Mouse (Mus musculus) C2C12 (cell line): Measurements from ENCODE around the gene Stum. TPM values are rescaled to one million over a fixed set of nuclear protein-coding genes. Genes with fewer than 3 reads are reported as not detected.

ENCODE experiments used
- H3K27me3 ChIP-seq: one replicate; pipeline ENCODE4 v1.6.1; 2011; ENCODE audit not compliant: control insufficient read depth, insufficient read depth, insufficient read length
- H3K36me3 ChIP-seq: one replicate; pipeline ENCODE4 v1.6.1; 2011; ENCODE audit not compliant: control insufficient read depth, insufficient read depth
- H3K4me3 ChIP-seq: one replicate; pipeline ENCODE4 v1.5.1; 2011; ENCODE audit warnings: mild to moderate bottlenecking, control low read depth; ENCODE audit not compliant: poor library complexity, insufficient read depth, severe bottlenecking
- H3K79me2 ChIP-seq: one replicate; pipeline ENCODE4 v1.6.1; 2011; ENCODE audit not compliant: control insufficient read depth, insufficient read depth
- H3K79me3 ChIP-seq: one replicate; pipeline ENCODE4 v1.6.1; 2011; ENCODE audit warnings: low read depth, control low read depth
- H3ac ChIP-seq: one replicate; pipeline ENCODE3; 2011; ENCODE audit warnings: low read depth; ENCODE audit not compliant: control insufficient read depth, insufficient read length
- CEBPB ChIP-seq: IDR thresholded peaks from one replicate; pipeline ENCODE4 v1.6.1; 2011; ENCODE audit warnings: low read depth, mild to moderate bottlenecking, control low read depth, moderate library complexity
- CTCF ChIP-seq: IDR thresholded peaks from one replicate; pipeline ENCODE4 v1.5.1; 2011; ENCODE audit not compliant: control insufficient read depth, insufficient read depth, insufficient read length
- FOSL1 ChIP-seq: IDR thresholded peaks from one replicate; pipeline ENCODE4 v1.8.0; 2011; ENCODE audit warnings: mild to moderate bottlenecking, low read length; ENCODE audit not compliant: poor library complexity, insufficient read depth, severe bottlenecking
- MAX ChIP-seq: IDR thresholded peaks from one replicate; pipeline ENCODE4 v1.6.1; 2011; ENCODE audit warnings: mild to moderate bottlenecking, control low read depth
- MYOD1 ChIP-seq: IDR thresholded peaks from one replicate; pipeline ENCODE4 v1.6.1; 2011; ENCODE audit warnings: low read depth; ENCODE audit not compliant: control insufficient read depth, insufficient read length
- MYOG ChIP-seq: IDR thresholded peaks from one replicate; pipeline ENCODE4 v1.6.1; 2011; ENCODE audit not compliant: control insufficient read depth, insufficient read length; ENCODE audit errors: extremely low read depth
- USF1 ChIP-seq: IDR thresholded peaks from one replicate; pipeline ENCODE4 v1.6.1; 2011; ENCODE audit warnings: low read depth, mild to moderate bottlenecking, control low read depth, moderate library complexity
- polyA plus RNA-seq: library from polyadenylated mRNA; unstranded; fragments of >200 nt; fragmentation: generic; extraction: Trizol; gene quantifications from one replicate; pipeline ENCODE4 v1.2.1, GENCODE M21; 2012; ENCODE audit warnings: missing spikeins

Gene Stum
- polyA plus RNA-seq, 1 experiment = not detected

DNA sequence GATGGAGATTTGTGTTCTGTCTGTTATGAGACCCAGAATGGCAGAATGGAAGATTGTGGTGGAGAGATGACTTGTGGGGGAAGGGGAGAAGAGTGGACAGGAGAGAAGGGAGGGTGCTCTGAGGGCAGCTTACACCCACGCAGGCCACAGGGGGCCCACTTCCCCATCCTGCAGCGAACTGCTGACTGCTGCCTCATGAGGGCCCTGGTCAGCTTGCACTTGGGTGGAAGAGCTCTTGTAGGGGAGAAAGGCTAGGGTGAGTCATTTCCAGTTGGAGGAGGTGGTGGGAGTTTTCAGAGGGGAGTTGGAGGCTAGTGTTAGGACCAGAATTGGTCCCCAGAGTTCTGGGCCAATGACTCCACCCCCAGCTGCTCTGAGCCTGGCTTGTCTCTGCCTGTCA lies 66.2 kb downstream of the Stum start:
- Histone ChIP-seq H3ac (no peak overlapping the region), H3K27me3 (peaks cover 4% of the 10 kb centered on the region), H3K4me3 (no peak overlapping the region), H3K36me3 (no peaks in the 10 kb centered on the region), H3K79me2 (no peaks in the 10 kb centered on the region), H3K79me3 (no peaks in the 10 kb centered on the region)
- TF ChIP-seq FOSL1 (no peak), MAX (no peak), CEBPB (no peak), USF1 (no peak), MYOG (no peak), CTCF (no peak), MYOD1 (no peak)

DNA sequence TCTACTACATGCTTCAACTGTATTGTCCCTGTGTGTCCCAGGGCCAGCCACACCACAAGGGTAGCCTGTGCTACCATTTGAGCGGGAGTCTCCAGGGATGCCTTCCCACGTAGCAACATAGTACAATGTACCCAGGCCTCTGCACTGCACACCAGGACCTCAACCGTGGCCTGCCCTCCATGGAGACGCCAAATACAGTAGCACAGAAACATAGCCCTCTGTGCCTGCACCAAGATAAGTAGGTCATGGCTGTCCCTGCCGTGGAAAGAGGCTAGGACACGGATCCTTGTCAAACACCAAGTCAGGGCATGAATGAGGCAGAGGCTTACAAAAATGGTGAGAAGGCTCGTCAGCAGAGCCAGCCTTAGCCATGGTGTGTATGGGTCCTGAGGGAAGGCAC lies 67.5 kb downstream of the Stum start:
- Histone ChIP-seq H3ac (no peak overlapping the region), H3K4me3 (no peak overlapping the region), H3K36me3 (no peaks in the 10 kb centered on the region), H3K79me2 (no peaks in the 10 kb centered on the region), H3K27me3 (peaks cover 4% of the 10 kb centered on the region), H3K79me3 (no peaks in the 10 kb centered on the region)
- no peak for TF ChIP-seq MYOD1
- TF ChIP-seq USF1 = no peak
- no peak for TF ChIP-seq MYOG
- TF ChIP-seq MAX = no peak
- no peak for TF ChIP-seq FOSL1
- no peak for TF ChIP-seq CTCF
- TF ChIP-seq CEBPB = no peak

DNA sequence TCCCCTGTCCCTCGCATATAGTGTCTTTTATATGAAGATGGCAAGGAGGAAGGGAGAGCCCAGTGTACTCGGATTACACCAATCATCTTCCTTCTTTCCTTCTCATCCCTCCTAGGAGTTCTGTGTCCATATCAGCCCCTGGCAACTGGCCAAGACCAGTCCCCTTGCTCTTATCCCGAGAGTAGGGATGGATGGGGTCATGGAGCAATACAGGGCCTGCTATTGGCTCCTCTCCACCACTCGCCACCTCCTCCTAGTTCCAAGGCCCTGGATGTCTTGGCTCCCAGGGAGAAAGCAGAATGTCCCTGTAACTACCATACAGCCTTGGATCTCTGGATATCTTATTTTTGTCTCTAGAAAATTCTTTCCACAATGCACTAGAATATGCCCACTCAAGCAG lies 68.2 kb downstream of the Stum start:
- no peak overlapping the region for H3ac ChIP-seq
- TF ChIP-seq MYOD1 (no peak), FOSL1 (no peak), MAX (no peak), CEBPB (no peak), CTCF (no peak), MYOG (no peak), USF1 (no peak)
- no peak overlapping the region for H3K4me3 ChIP-seq
- no peaks in the 10 kb centered on the region for H3K79me2 ChIP-seq
- H3K79me3 ChIP-seq = no peaks in the 10 kb centered on the region
- H3K27me3 ChIP-seq = peaks cover 4% of the 10 kb centered on the region
- no peaks in the 10 kb centered on the region for H3K36me3 ChIP-seq

DNA sequence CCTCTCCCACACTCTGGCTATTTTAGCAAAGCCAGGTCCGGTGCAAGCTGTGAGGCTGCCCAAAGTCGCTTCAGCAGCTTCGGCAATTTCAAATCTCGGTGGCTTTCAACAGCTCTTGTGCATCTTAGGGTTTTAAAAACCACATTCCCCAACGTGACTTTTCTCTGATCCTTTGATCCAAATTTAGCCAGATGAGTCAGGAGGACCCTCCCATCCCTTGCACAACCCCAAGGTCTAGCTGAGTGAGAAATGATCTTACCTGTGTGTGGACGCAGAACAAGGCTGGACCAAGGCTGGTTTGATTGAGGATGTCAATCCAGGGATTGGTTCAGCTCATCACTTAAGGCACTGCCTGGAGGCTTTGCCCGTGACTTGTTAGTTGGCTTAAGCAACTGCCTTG lies 73.0 kb downstream of the Stum start:
- no peaks in the 10 kb centered on the region for H3K36me3 ChIP-seq
- no peak overlapping the region for H3ac ChIP-seq
- peaks cover 4% of the 10 kb centered on the region for H3K27me3 ChIP-seq
- no peak overlapping the region for H3K4me3 ChIP-seq
- TF ChIP-seq USF1 (no peak), MYOD1 (no peak), MYOG (no peak)
- no peaks in the 10 kb centered on the region for H3K79me3 ChIP-seq
- no peaks in the 10 kb centered on the region for H3K79me2 ChIP-seq

DNA sequence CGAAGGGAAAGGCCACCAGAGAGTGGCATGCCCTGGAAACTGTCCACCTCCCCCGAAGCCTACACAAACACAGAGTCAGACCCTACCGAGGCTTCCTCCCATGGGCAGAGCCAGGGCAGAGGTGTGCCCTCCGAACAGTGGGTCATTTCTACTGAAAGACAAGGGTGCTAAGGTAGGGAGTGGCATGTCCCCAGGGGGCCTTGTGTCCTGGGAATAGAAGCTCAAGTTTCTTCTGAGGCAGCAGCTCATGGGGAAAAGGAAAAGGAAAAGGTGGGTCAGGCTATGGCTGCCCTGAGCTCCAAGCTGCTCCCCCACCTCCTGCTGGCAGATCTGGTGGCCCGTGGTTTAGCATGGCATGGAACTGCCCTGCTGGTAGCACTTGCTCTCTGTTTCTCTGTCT lies 73.5 kb downstream of the Stum start:
- H3K79me2 ChIP-seq = no peaks in the 10 kb centered on the region
- no peak for TF ChIP-seq MYOD1
- TF ChIP-seq FOSL1 = no peak
- no peak for TF ChIP-seq MYOG
- no peak for TF ChIP-seq CTCF
- no peak for TF ChIP-seq USF1
- TF ChIP-seq CEBPB = no peak
- no peak for TF ChIP-seq MAX
- H3ac ChIP-seq = no peak overlapping the region
- H3K36me3 ChIP-seq = no peaks in the 10 kb centered on the region
- no peak overlapping the region for H3K4me3 ChIP-seq
- H3K27me3 ChIP-seq = peaks cover 4% of the 10 kb centered on the region
- no peaks in the 10 kb centered on the region for H3K79me3 ChIP-seq

DNA sequence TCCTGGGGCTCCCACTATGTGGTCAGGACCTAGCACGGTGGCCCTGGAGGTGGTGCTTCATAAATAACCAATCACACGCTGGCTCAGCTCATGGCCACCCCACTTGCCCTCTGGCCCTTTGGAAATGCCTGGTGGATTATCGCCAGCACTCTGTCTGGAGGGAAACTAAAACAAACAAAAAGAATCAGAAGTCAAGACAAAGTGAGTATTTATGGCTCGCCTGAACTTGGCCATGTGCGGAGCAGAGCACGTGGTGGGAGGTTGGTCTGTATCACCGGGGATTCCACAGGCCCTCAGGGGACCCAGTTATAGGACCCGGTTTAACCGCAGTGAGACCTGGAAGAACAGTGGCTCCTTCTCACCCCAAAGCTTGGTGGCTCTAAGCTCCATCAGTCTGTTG lies 74.5 kb downstream of the Stum start:
- Histone ChIP-seq H3K79me3 (no peaks in the 10 kb centered on the region), H3ac (no peak overlapping the region), H3K4me3 (no peak overlapping the region), H3K27me3 (peaks cover 3% of the 10 kb centered on the region), H3K36me3 (no peaks in the 10 kb centered on the region), H3K79me2 (no peaks in the 10 kb centered on the region)
- TF ChIP-seq CTCF (no peak), CEBPB (no peak)
